Mouse (Mus musculus): ENCODE measurements around the gene Cep295nl.
"Not testable (repeated sequence)": the region's sequence is repeated elsewhere in the genome, so short reads cannot be mapped to it uniquely, and the experiment has no call there.

Cep295nl gene

GRCm38 (mm10) chr11:118317129-118317528 lies 25.2 kb downstream of the Cep295nl start:
- DNase-seq: no peak

- DNase-seq: no peak
Observed at GRCm38 (mm10) chr11:118316231-118316806, 26.0 kb downstream of the Cep295nl start.

- no peak for DNase-seq
Observed at GRCm38 (mm10) chr11:118312132-118312723, 30.1 kb downstream of the Cep295nl start.

- not testable (repeated sequence) for DNase-seq
Observed at GRCm38 (mm10) chr11:118307962-118308361, 34.3 kb downstream of the Cep295nl start.

- not testable (repeated sequence) for DNase-seq
Observed at GRCm38 (mm10) chr11:118303959-118304358, 38.3 kb downstream of the Cep295nl start.

GRCm38 (mm10) chr11:118298810-118299209 lies 43.5 kb downstream of the Cep295nl start:
- no peak for DNase-seq

GRCm38 (mm10) chr11:118297967-118298366 lies 44.3 kb downstream of the Cep295nl start:
- DNase-seq: no peak

GRCm38 (mm10) chr11:118295026-118295425 lies 47.3 kb downstream of the Cep295nl start:
- DNase-seq: no peak

GRCm38 (mm10) chr11:118292671-118293070 lies 49.6 kb downstream of the Cep295nl start:
- no peak for DNase-seq

- DNase-seq: peak; percentile 100
Observed at GRCm38 (mm10) chr11:118289999-118290889, 52.1 kb downstream of the Cep295nl start, which contains the start of gene Usp36. TSS of gene Usp36 (minus strand) at chr11:118290244.

- DNase-seq: no peak
Observed at GRCm38 (mm10) chr11:118289562-118289961, 52.7 kb downstream of the Cep295nl start.

GRCm38 (mm10) chr11:118289037-118289511 lies 53.2 kb downstream of the Cep295nl start:
- DNase-seq: no peak

GRCm38 (mm10) chr11:118287573-118287972 lies 54.7 kb downstream of the Cep295nl start:
- DNase-seq: no peak

GRCm38 (mm10) chr11:118286434-118286833 lies 55.9 kb downstream of the Cep295nl start:
- DNase-seq: no peak

GRCm38 (mm10) chr11:118285791-118286190 lies 56.5 kb downstream of the Cep295nl start:
- DNase-seq: no peak

All from right cerebral cortex, postnatal 14 days (tissue).